Mouse (Mus musculus) midbrain, embryonic 14.5 days (tissue): Measurements from ENCODE around the gene Trim2. TPM values are rescaled to one million over a fixed set of nuclear protein-coding genes. Genes with fewer than 3 reads are reported as not detected.

ENCODE experiments used
- ATAC-seq: fragments of 200-750 bp; cut with Nextera tagmentation; 2 replicates; pipeline ENCODE4 v1.8.0; 2017; ENCODE audit warnings: moderate number of reproducible peaks, moderate library complexity; ENCODE audit not compliant: low FRiP score, low TSS enrichment
- DNase-seq: peaks from one replicate; pipeline ENCODE4 v3.0.0-alpha.2; 2015
- H3K27ac ChIP-seq: fragments of 300-500 bp; sonication (generic); replicated peaks from 2 replicates; pipeline ENCODE4 v1.5.1; 2014; ENCODE audit warnings: mild to moderate bottlenecking, low read depth, low read length, moderate library complexity
- H3K27me3 ChIP-seq: fragments of 300-500 bp; sonication (generic); 2 replicates; pipeline ENCODE4 v1.6.1; 2014; ENCODE audit warnings: low read length, control low read depth, mixed read lengths; ENCODE audit not compliant: control insufficient read depth, insufficient read depth
- H3K36me3 ChIP-seq: fragments of 300-500 bp; sonication (generic); 2 replicates; pipeline ENCODE4 v1.6.1; 2014; ENCODE audit warnings: low read length, control low read depth; ENCODE audit not compliant: control insufficient read depth, insufficient read depth
- H3K4me1 ChIP-seq: fragments of 300-500 bp; sonication (generic); 2 replicates; pipeline ENCODE4 v1.6.1; 2014; ENCODE audit warnings: mild to moderate bottlenecking, antibody characterized with exemption, low read length, control low read depth; ENCODE audit not compliant: control insufficient read depth, insufficient read depth
- H3K4me2 ChIP-seq: fragments of 300-500 bp; sonication (generic); 2 replicates; pipeline ENCODE4 v1.6.1; 2014; ENCODE audit warnings: mild to moderate bottlenecking, low read length, moderate library complexity
- H3K4me3 ChIP-seq: fragments of 300-500 bp; sonication (generic); replicated peaks from 2 replicates; pipeline ENCODE4 v1.5.1; 2014; ENCODE audit warnings: low read depth, low read length
- H3K9ac ChIP-seq: fragments of 300-500 bp; sonication (generic); replicated peaks from 2 replicates; pipeline ENCODE4 v1.6.1; 2014; ENCODE audit warnings: mild to moderate bottlenecking, low read length, moderate library complexity
- H3K9me3 ChIP-seq: fragments of 300-500 bp; sonication (generic); 2 replicates; pipeline ENCODE4 v1.6.1; 2016; ENCODE audit warnings: low read length, control low read depth, mixed read lengths; ENCODE audit not compliant: control insufficient read depth
- WGBS: fragments of 180-500 bp; shearing (Covaris S2); extraction: QIAGEN DNeasy Blood & Tissue Kit; methylation state at CpG from one replicate; pipeline ENCODE4 v1.1.7; 2014; 5-methylcytosine and 5-hydroxymethylcytosine counted together
- polyA plus RNA-seq: library from polyadenylated mRNA; unstranded; fragments of >200 nt; fragmentation: Nextera tagmentation; extraction: Ambion mirVana; gene quantifications from 2 replicates; pipeline ENCODE4 v1.2.1, GENCODE M21; 2014

Gene Trim2
- polyA plus RNA-seq, 1 experiment from 2014 or later, result 154 TPM

GRCm38 (mm10) chr3:84235420-84236304 lies 71.0 kb downstream of the Trim2 start:
- Histone ChIP-seq H3K9ac (no peak overlapping the region), H3K4me2 (no peak overlapping the region), H3K9me3 (no peaks in the 10 kb centered on the region), H3K4me3 (no peak overlapping the region), H3K27ac (no peak overlapping the region), H3K36me3 (no peaks in the 10 kb centered on the region; the same call in 1 of the 2 replicates), H3K27me3 (no peaks in the 10 kb centered on the region), H3K4me1 (peaks cover 6% of the 10 kb centered on the region; the same call in 1 of the 2 replicates)
- no peak for ATAC-seq
- DNase-seq, result no peak
- WGBS, result 54% methylated on average over 10 of the region's 10 CpGs

DNA sequence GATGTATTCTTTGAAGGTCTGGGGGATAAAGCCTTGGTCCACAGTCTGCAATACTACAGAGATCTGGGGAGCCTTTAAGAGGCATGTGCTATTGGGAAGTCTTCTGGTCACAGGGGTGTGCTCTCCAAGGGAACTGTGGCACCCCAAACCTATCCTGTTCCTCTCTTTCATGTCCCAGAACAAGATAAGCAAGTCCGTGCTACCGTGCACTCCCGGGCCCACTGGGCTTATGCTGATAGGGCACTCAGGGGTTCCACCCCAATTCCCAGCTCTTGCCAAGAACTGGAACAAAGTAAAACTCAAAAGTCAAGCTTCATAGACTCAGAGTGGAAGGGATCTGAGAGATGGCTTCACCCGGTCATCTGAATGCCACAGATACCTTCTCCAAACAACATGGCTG lies 72.1 kb downstream of the Trim2 start:
- WGBS, result 89% methylated on average over 4 of the region's 4 CpGs
- Histone ChIP-seq H3K9ac (no peak overlapping the region), H3K27me3 (no peaks in the 10 kb centered on the region), H3K4me2 (no peak overlapping the region), H3K36me3 (no peaks in the 10 kb centered on the region), H3K27ac (no peak overlapping the region), H3K9me3 (no peaks in the 10 kb centered on the region), H3K4me1 (peaks cover 8% of the 10 kb centered on the region; the same call in 1 of the 2 replicates), H3K4me3 (no peak overlapping the region)
- ATAC-seq (no peak), DNase-seq (no peak)

GRCm38 (mm10) chr3:84233663-84234415 lies 72.8 kb downstream of the Trim2 start:
- 88% methylated on average over 5 of the region's 5 CpGs for WGBS
- DNase-seq, result no peak
- Histone ChIP-seq H3K27ac (no peak overlapping the region), H3K4me3 (no peak overlapping the region), H3K4me2 (no peak overlapping the region), H3K4me1 (peaks cover 8% of the 10 kb centered on the region; the same call in 1 of the 2 replicates), H3K9me3 (no peaks in the 10 kb centered on the region), H3K36me3 (no peaks in the 10 kb centered on the region), H3K27me3 (no peaks in the 10 kb centered on the region), H3K9ac (no peak overlapping the region)
- no peak for ATAC-seq

DNA sequence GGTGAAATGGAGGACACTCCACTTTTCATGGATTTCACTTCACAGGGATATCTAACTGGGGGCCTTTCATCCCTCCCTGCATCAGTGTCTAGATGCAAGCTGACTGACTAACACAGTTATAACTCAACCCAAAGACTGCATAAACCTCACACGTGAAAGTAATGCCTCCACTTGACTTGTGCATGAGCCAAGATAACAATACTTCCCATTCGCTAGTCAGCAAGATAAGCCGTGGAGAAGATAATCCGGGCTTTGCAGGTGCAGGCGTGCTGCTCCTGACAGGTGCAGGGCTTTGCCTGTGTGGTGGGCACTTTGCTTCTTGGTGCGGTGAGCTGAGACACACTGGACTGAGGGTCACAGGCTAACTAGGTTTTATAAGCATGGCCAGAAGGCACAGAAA lies 74.4 kb downstream of the Trim2 start:
- no peak for ATAC-seq
- peaks cover 16% of the 10 kb centered on the region; the same call in 1 of the 2 replicates for H3K4me1 ChIP-seq

DNA sequence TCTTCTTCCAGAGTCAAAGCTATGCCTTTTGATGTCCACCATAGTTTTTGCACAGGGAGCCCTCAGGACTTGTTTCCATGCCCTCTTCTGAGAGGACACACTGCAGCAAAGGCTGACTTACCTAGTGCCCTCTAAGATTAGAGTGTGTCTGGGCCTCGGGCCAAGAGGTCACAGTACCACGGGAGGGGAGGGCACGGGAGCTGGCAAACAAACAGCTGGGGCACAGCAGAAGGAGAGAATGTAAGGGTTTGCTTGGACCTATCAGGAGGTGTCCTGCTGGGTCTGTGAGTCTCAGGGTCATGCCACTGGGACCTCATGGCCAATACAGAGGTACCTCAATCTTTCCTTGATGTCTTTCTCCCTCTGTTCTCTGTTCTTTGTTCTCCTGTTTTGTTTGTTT lies 75.7 kb downstream of the Trim2 start:
- Histone ChIP-seq H3K4me2 (no peak overlapping the region), H3K9me3 (no peaks in the 10 kb centered on the region), H3K36me3 (no peaks in the 10 kb centered on the region), H3K4me3 (no peak overlapping the region), H3K27ac (no peak overlapping the region; the same call in 1 of the 2 replicates), H3K9ac (no peak overlapping the region), H3K4me1 (peaks cover 16% of the 10 kb centered on the region; the same call in 1 of the 2 replicates), H3K27me3 (no peaks in the 10 kb centered on the region)
- ATAC-seq (no peak), DNase-seq (no peak)
- WGBS, result 12% methylated on average over 3 of the region's 3 CpGs

More for the DNA sequence above, 74.4 kb downstream of the Trim2 start:
- no peaks in the 10 kb centered on the region for H3K36me3 ChIP-seq
- H3K9ac ChIP-seq, result no peak overlapping the region
- WGBS, result 69% methylated on average over 6 of the region's 6 CpGs
- no peak overlapping the region for H3K4me3 ChIP-seq
- H3K9me3 ChIP-seq, result no peaks in the 10 kb centered on the region
- H3K27ac ChIP-seq, result no peak overlapping the region
- no peaks in the 10 kb centered on the region for H3K27me3 ChIP-seq
- H3K4me2 ChIP-seq, result no peak overlapping the region
- DNase-seq, result no peak

DNA sequence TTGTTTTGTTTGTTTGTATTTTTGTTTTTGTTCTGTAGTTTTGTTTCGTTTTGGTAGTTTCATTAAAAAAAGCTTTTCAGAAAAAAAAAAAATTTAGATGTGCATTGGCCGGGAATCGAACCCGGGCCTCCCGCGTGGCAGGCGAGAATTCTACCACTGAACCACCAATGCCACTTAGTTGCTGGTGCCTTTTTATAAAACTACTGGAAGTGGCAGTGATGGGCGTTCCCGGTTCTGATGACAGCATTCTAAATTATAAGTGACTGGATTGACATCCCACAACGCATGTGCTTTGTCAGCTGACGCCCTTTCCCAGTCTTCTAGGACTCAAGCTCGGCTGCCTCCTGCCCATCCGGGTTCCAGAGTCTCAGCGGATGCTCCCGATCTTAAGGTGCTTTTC lies 77.8 kb downstream of the Trim2 start:
- no peak overlapping the region for H3K9ac ChIP-seq
- H3K4me3 ChIP-seq, result peak overlapping the region; percentile 48
- H3K36me3 ChIP-seq, result no peaks in the 10 kb centered on the region
- WGBS, result 9% methylated on average over 15 of the region's 15 CpGs
- H3K9me3 ChIP-seq, result no peaks in the 10 kb centered on the region
- H3K27ac ChIP-seq, result peak overlapping the region; percentile 39; the same call in 1 of the 2 replicates
- ATAC-seq (peak; percentile 32; the same call in 1 of the 2 replicates), DNase-seq (peak; percentile 73)
- H3K27me3 ChIP-seq, result no peaks in the 10 kb centered on the region
- peak overlapping the region; percentile 72 for H3K4me2 ChIP-seq
- H3K4me1 ChIP-seq, result peaks cover 16% of the 10 kb centered on the region; the same call in 1 of the 2 replicates

- Histone ChIP-seq H3K9me3 (no peaks in the 10 kb centered on the region), H3K27me3 (no peaks in the 10 kb centered on the region), H3K4me2 (peak overlapping the region; percentile 72), H3K4me3 (peak overlapping the region; percentile 48), H3K27ac (peak overlapping the region; percentile 78), H3K4me1 (peaks cover 16% of the 10 kb centered on the region; the same call in 1 of the 2 replicates), H3K9ac (no peak overlapping the region), H3K36me3 (no peaks in the 10 kb centered on the region)
- WGBS, result under 1% methylated on average over 18 of the region's 18 CpGs
- ATAC-seq (peak; percentile 88), DNase-seq (peak; percentile 94)
Measured at GRCm38 (mm10) chr3:84228203-84228870, 78.3 kb downstream of the Trim2 start.

DNA sequence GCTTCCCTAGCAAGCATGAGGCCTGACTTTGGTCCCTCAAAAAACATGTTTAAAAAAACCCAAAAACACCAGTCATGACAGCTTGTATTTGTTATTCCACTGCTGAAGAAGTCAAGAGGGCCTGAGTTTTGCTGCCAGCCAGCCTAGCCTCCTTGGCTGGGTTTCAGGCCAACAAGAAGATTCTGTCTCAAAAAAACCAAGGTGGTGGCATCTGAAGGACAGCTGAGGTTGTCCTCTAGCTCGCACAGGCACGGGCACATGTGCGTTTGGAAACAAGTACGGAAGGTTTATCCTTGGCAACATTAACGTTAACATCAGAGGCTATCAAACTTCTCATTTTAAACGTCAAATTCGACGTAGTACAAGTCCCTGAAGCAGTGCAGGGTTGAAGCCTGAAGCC lies 79.0 kb downstream of the Trim2 start:
- Histone ChIP-seq H3K36me3 (no peaks in the 10 kb centered on the region), H3K27me3 (no peaks in the 10 kb centered on the region), H3K4me1 (peaks cover 16% of the 10 kb centered on the region; the same call in 1 of the 2 replicates), H3K27ac (no peak overlapping the region), H3K4me2 (peak overlapping the region; percentile 34), H3K9ac (no peak overlapping the region), H3K4me3 (no peak overlapping the region), H3K9me3 (no peaks in the 10 kb centered on the region)
- ATAC-seq, result no peak
- 39% methylated on average over 8 of the region's 8 CpGs for WGBS
- no peak for DNase-seq
